ENCODE assay signal across 8 mouse cellular contexts in genomic region chr17:83862134-83862881, GRCm38 (mm10). TPM values are rescaled to one million over a fixed set of nuclear protein-coding genes. Genes with fewer than 3 reads are reported as not detected.
DNase-seq lines count a peak whose midpoint lies in the region; ATAC-seq lines count a peak whose summit lies in the region.

No protein-coding gene starts in this region.

- peak; percentile 62 to 65 for DNase-seq in left cerebral cortex, adult 18-20 months (ENCODE audit: low spot score in 2 of 2)
- DNase-seq in left cerebral cortex, adult 11 months (ENCODE audit: low spot score) = no peak
- peak; percentile 98 for DNase-seq in heart, adult 11 months
- DNase-seq in splenic B cell, adult 2 months (ENCODE audit: low read depth, low spot score) = peak; percentile 69

- no peaks in the 10 kb centered on the region for H3K9me3 ChIP-seq in intestine, embryonic 15.5 days
- no peaks in the 10 kb centered on the region for H3K9me3 ChIP-seq in liver, embryonic 12.5 days (replicated peaks)

- peak; percentile 46 for ATAC-seq in common myeloid progenitor, adult 5-6 weeks (replicated peaks; ENCODE audit: low read depth, poor library complexity, severe bottlenecking)
- peak; percentile 79 for ATAC-seq in intestine, embryonic 15.5 days
- peak; percentile 58 for ATAC-seq in liver, embryonic 12.5 days
- peak; percentile 32; the same call in 1 of the 2 replicates for ATAC-seq in monocyte, adult 5-6 weeks (replicated peaks; ENCODE audit: insufficient number of reproducible peaks, low FRiP score, low TSS enrichment, poor library complexity, severe bottlenecking)

- H3K4me1 ChIP-seq in intestine, embryonic 15.5 days (replicated peaks) = peaks cover 10% of the 10 kb centered on the region
- H3K4me1 ChIP-seq in liver, embryonic 12.5 days = peaks cover 43% of the 10 kb centered on the region

- H3K27ac ChIP-seq in intestine, embryonic 15.5 days = peak overlapping the region; percentile 91
- H3K27ac ChIP-seq in liver, embryonic 12.5 days = peak overlapping the region; percentile 91

- WGBS in intestine, embryonic 15.5 days = 0% methylated on average over 27 of the region's 27 CpGs
- WGBS in liver, embryonic 12.5 days (ENCODE audit: insufficient replicate concordance) = under 1% methylated on average over 27 of the region's 27 CpGs

- peak overlapping the region; percentile 70 for H3K4me3 ChIP-seq in intestine, embryonic 15.5 days (replicated peaks)
- H3K4me3 ChIP-seq in liver, embryonic 12.5 days = peak overlapping the region; percentile 79

- H3K4me2 ChIP-seq in intestine, embryonic 15.5 days (replicated peaks) = peak overlapping the region; percentile 74
- H3K4me2 ChIP-seq in liver, embryonic 12.5 days = peak overlapping the region; percentile 94

- no peaks in the 10 kb centered on the region for H3K27me3 ChIP-seq in intestine, embryonic 15.5 days (replicated peaks)
- peaks cover 10% of the 10 kb centered on the region; the same call in 1 of the 2 replicates for H3K27me3 ChIP-seq in liver, embryonic 12.5 days (replicated peaks)
- H3K27me3 ChIP-seq in splenic B cell, adult 2 months (ENCODE audit: control insufficient read depth, insufficient read depth, low read length, poor library complexity, severe bottlenecking) = no peaks in the 10 kb centered on the region; the same call in 1 of the 2 replicates

- peak overlapping the region; percentile 73 for H3K9ac ChIP-seq in intestine, embryonic 15.5 days
- H3K9ac ChIP-seq in liver, embryonic 12.5 days = peak overlapping the region; percentile 89

- no peaks in the 10 kb centered on the region for H3K36me3 ChIP-seq in intestine, embryonic 15.5 days
- no peaks in the 10 kb centered on the region for H3K36me3 ChIP-seq in liver, embryonic 12.5 days
- no peaks in the 10 kb centered on the region for H3K36me3 ChIP-seq in splenic B cell, adult 2 months (ENCODE audit: control insufficient read depth, insufficient read depth, low read length, poor library complexity, severe bottlenecking)

RNA-seq across cellular contexts. Expression of gene Haao, which starts 14.5 kb away (rescaled TPM):
- total RNA-seq in left cerebral cortex, adult 18-20 months (2021) = under 1 TPM in 1 of 2 experiments, not detected in 1; 0.40 TPM
- total RNA-seq in common myeloid progenitor, adult 5-6 weeks (2017) = 14.6 and 40.0 TPM in 2 replicates
- 1.1 and 1.2 TPM in 2 replicates for polyA plus RNA-seq in intestine, embryonic 15.5 days (2015; fragmentation: Nextera tagmentation; extraction: Ambion mirVana)
- 7.1 and 7.7 TPM in 2 replicates for polyA plus RNA-seq in liver, embryonic 12.5 days (2016; fragmentation: Nextera tagmentation; extraction: Ambion mirVana)
- 60.0 to 68.3 TPM (median 64.2 TPM) in 3 replicates for total RNA-seq in monocyte, adult 5-6 weeks (2017)

Comparison
In these comparisons a context has a peak if more than half of its experiments do, and no peak if none do; other contexts are left out.
1. RNA of gene Haao, which starts 14.5 kb away (total RNA-seq): 60.0 to 68.3 TPM in monocyte, adult 5-6 weeks and 14.6 to 40.0 TPM in common myeloid progenitor, adult 5-6 weeks; 0.40 TPM in left cerebral cortex, adult 18-20 months; every median in the first group is over 10 times any median in the second.
2. Peak in every context shown above with its lines, with median percentiles within 50 percentile points of each other: ATAC-seq.